Mouse (Mus musculus) stomach, embryonic 14.5 days (tissue): ENCODE data around the gene Tlk1. TPM values are rescaled to one million over a fixed set of nuclear protein-coding genes. Genes with fewer than 3 reads are reported as not detected.

ENCODE experiments used
- ATAC-seq: fragments of 200-750 bp; cut with Nextera tagmentation; 2 replicates; pipeline ENCODE4 v1.8.0; 2017; ENCODE audit warnings: low read depth, moderate TSS enrichment; ENCODE audit not compliant: insufficient number of reproducible peaks, insufficient read depth, low FRiP score
- H3K27ac ChIP-seq: fragments of 300-500 bp; sonication (generic); 2 replicates; pipeline ENCODE4 v1.5.1; 2014; ENCODE audit warnings: mild to moderate bottlenecking, low read length, moderate library complexity, mixed read lengths
- H3K27me3 ChIP-seq: fragments of 300-500 bp; sonication (generic); 2 replicates; pipeline ENCODE4 v1.6.1; 2014; ENCODE audit warnings: low read length, control low read depth, mixed read lengths; ENCODE audit not compliant: control insufficient read depth, insufficient read depth
- H3K36me3 ChIP-seq: fragments of 300-500 bp; sonication (generic); 2 replicates; pipeline ENCODE4 v1.6.1; 2014; ENCODE audit warnings: mild to moderate bottlenecking, control low read depth, low read length, moderate library complexity, mixed read lengths; ENCODE audit not compliant: control insufficient read depth, insufficient read depth
- H3K4me1 ChIP-seq: fragments of 300-500 bp; sonication (generic); 2 replicates; pipeline ENCODE4 v1.6.1; 2014; ENCODE audit warnings: low read length, control low read depth, mixed read lengths; ENCODE audit not compliant: control insufficient read depth, insufficient read depth
- H3K4me2 ChIP-seq: fragments of 300-500 bp; sonication (generic); replicated peaks from 2 replicates; pipeline ENCODE4 v1.6.1; 2014; ENCODE audit warnings: low read depth, low read length, control low read depth
- H3K4me3 ChIP-seq: fragments of 300-500 bp; sonication (generic); 2 replicates; pipeline ENCODE4 v1.5.1; 2014; ENCODE audit warnings: low read depth, low read length, control low read depth
- H3K9ac ChIP-seq: fragments of 300-500 bp; sonication (generic); replicated peaks from 2 replicates; pipeline ENCODE4 v1.6.1; 2014; ENCODE audit warnings: low read depth, mild to moderate bottlenecking, control low read depth, low read length, moderate library complexity, mixed read lengths
- H3K9me3 ChIP-seq: fragments of 300-500 bp; sonication (generic); 2 replicates; pipeline ENCODE4 v1.6.1; 2016; ENCODE audit warnings: low read depth, low read length, control low read depth; ENCODE audit not compliant: control insufficient read depth
- WGBS: fragments of 180-500 bp; shearing (Covaris S2); extraction: QIAGEN DNeasy Blood & Tissue Kit; methylation state at CpG from one replicate; pipeline ENCODE4 v1.1.7; 2014; 5-methylcytosine and 5-hydroxymethylcytosine counted together
- polyA plus RNA-seq: library from polyadenylated mRNA; unstranded; fragments of >200 nt; fragmentation: Nextera tagmentation; extraction: Ambion mirVana; gene quantifications from 2 replicates; pipeline ENCODE4 v1.2.1, GENCODE M21; 2014

Gene Tlk1
- polyA plus RNA-seq, 1 experiment from 2014 or later, result 42.0 TPM

- H3K27me3 ChIP-seq, result no peaks in the 10 kb centered on the region
- H3K36me3 ChIP-seq, result no peaks in the 10 kb centered on the region; the same call in 1 of the 2 replicates
- no peak overlapping the region for H3K4me2 ChIP-seq
- H3K9ac ChIP-seq, result no peak overlapping the region
- H3K4me1 ChIP-seq, result 0 out of 2 replicates have a peak, but pooled peaks cover 3% of the 10 kb centered on the region
- H3K27ac ChIP-seq, result no peak overlapping the region
- H3K9me3 ChIP-seq, result no peaks in the 10 kb centered on the region
- no peak for ATAC-seq
- no peak overlapping the region for H3K4me3 ChIP-seq
Observed at GRCm38 (mm10) chr2:70801543-70801942, 24.0 kb downstream of the Tlk1 start.

GRCm38 (mm10) chr2:70800396-70800795 lies 25.1 kb downstream of the Tlk1 start:
- H3K4me1 ChIP-seq, result 0 out of 2 replicates have a peak, but pooled peaks cover 3% of the 10 kb centered on the region
- no peak for ATAC-seq
- 89% methylated on average over 1 of the region's 1 CpGs for WGBS

GRCm38 (mm10) chr2:70793276-70793675 lies 32.3 kb downstream of the Tlk1 start:
- ATAC-seq, result no peak
- 86% methylated on average over 4 of the region's 4 CpGs for WGBS
- Histone ChIP-seq H3K4me1 (no peaks in the 10 kb centered on the region), H3K9me3 (no peaks in the 10 kb centered on the region), H3K27ac (no peak overlapping the region), H3K27me3 (no peaks in the 10 kb centered on the region), H3K36me3 (peaks cover 3% of the 10 kb centered on the region; the same call in 1 of the 2 replicates), H3K4me3 (no peak overlapping the region), H3K4me2 (no peak overlapping the region), H3K9ac (no peak overlapping the region)

More at GRCm38 (mm10) chr2:70800396-70800795, 25.1 kb downstream of the Tlk1 start:
- Histone ChIP-seq H3K4me3 (no peak overlapping the region), H3K27me3 (no peaks in the 10 kb centered on the region), H3K4me2 (no peak overlapping the region), H3K27ac (no peak overlapping the region), H3K36me3 (no peaks in the 10 kb centered on the region; the same call in 1 of the 2 replicates), H3K9me3 (no peaks in the 10 kb centered on the region), H3K9ac (no peak overlapping the region)

- no peak overlapping the region for H3K4me2 ChIP-seq
- peaks cover 6% of the 10 kb centered on the region; the same call in 1 of the 2 replicates for H3K36me3 ChIP-seq
- no peak for ATAC-seq
Observed at GRCm38 (mm10) chr2:70790246-70790645, 35.3 kb downstream of the Tlk1 start.

GRCm38 (mm10) chr2:70789331-70789730 lies 36.2 kb downstream of the Tlk1 start:
- Histone ChIP-seq H3K27me3 (no peaks in the 10 kb centered on the region), H3K4me3 (no peak overlapping the region), H3K36me3 (0 out of 2 replicates have a peak, but pooled peaks cover 3% of the 10 kb centered on the region), H3K4me2 (no peak overlapping the region), H3K4me1 (no peaks in the 10 kb centered on the region), H3K9ac (no peak overlapping the region), H3K27ac (no peak overlapping the region), H3K9me3 (no peaks in the 10 kb centered on the region)
- no peak for ATAC-seq
- WGBS, result 85% methylated on average over 3 of the region's 3 CpGs

More at GRCm38 (mm10) chr2:70790246-70790645, 35.3 kb downstream of the Tlk1 start:
- no peak overlapping the region for H3K4me3 ChIP-seq
- no peaks in the 10 kb centered on the region for H3K27me3 ChIP-seq
- no peak overlapping the region for H3K27ac ChIP-seq
- no peaks in the 10 kb centered on the region for H3K9me3 ChIP-seq
- H3K9ac ChIP-seq, result no peak overlapping the region
- H3K4me1 ChIP-seq, result no peaks in the 10 kb centered on the region
- WGBS, result 68% methylated on average over 2 of the region's 2 CpGs

GRCm38 (mm10) chr2:70784447-70784846 lies 41.1 kb downstream of the Tlk1 start:
- no peak overlapping the region for H3K9ac ChIP-seq
- no peaks in the 10 kb centered on the region for H3K4me1 ChIP-seq
- 73% methylated on average over 4 of the region's 4 CpGs for WGBS
- H3K36me3 ChIP-seq, result peaks cover 5% of the 10 kb centered on the region; the same call in 1 of the 2 replicates
- no peaks in the 10 kb centered on the region for H3K9me3 ChIP-seq
- no peak for ATAC-seq
- no peak overlapping the region for H3K4me2 ChIP-seq
- H3K27me3 ChIP-seq, result no peaks in the 10 kb centered on the region
- no peak overlapping the region for H3K27ac ChIP-seq
- H3K4me3 ChIP-seq, result no peak overlapping the region

- H3K4me2 ChIP-seq, result no peak overlapping the region
- H3K4me3 ChIP-seq, result no peak overlapping the region
- H3K9ac ChIP-seq, result no peak overlapping the region
- no peaks in the 10 kb centered on the region for H3K27me3 ChIP-seq
- ATAC-seq, result no peak
- WGBS, result 81% methylated on average over 8 of the region's 8 CpGs
- no peaks in the 10 kb centered on the region for H3K9me3 ChIP-seq
- H3K27ac ChIP-seq, result no peak overlapping the region
- H3K4me1 ChIP-seq, result no peaks in the 10 kb centered on the region
- peaks cover 5% of the 10 kb centered on the region; the same call in 1 of the 2 replicates for H3K36me3 ChIP-seq
Observed at GRCm38 (mm10) chr2:70783504-70783903, 42.0 kb downstream of the Tlk1 start.

- 95% methylated on average over 1 of the region's 1 CpGs for WGBS
- H3K4me1 ChIP-seq, result no peaks in the 10 kb centered on the region
- H3K36me3 ChIP-seq, result peaks cover 2% of the 10 kb centered on the region; the same call in 1 of the 2 replicates
- H3K9ac ChIP-seq, result no peak overlapping the region
- no peak overlapping the region for H3K27ac ChIP-seq
- H3K9me3 ChIP-seq, result no peaks in the 10 kb centered on the region
- no peak overlapping the region for H3K4me3 ChIP-seq
- ATAC-seq, result no peak
- no peaks in the 10 kb centered on the region for H3K27me3 ChIP-seq
- no peak overlapping the region for H3K4me2 ChIP-seq
Observed at GRCm38 (mm10) chr2:70779634-70780033, 45.9 kb downstream of the Tlk1 start.

- no peak overlapping the region for H3K9ac ChIP-seq
- no peak for ATAC-seq
- H3K27me3 ChIP-seq, result no peaks in the 10 kb centered on the region
- no peaks in the 10 kb centered on the region for H3K4me1 ChIP-seq
- no peak overlapping the region for H3K4me2 ChIP-seq
- 60% methylated on average over 2 of the region's 2 CpGs for WGBS
- no peak overlapping the region for H3K27ac ChIP-seq
- H3K9me3 ChIP-seq, result no peaks in the 10 kb centered on the region
- no peak overlapping the region for H3K4me3 ChIP-seq
- H3K36me3 ChIP-seq, result no peaks in the 10 kb centered on the region; the same call in 1 of the 2 replicates
Observed at GRCm38 (mm10) chr2:70776744-70777143, 48.8 kb downstream of the Tlk1 start.
